Mouse (Mus musculus) embryonic facial prominence, embryonic 14.5 days (tissue): ENCODE data around the gene Taldo1. TPM values are rescaled to one million over a fixed set of nuclear protein-coding genes. Genes with fewer than 3 reads are reported as not detected.

ENCODE experiments used
- ATAC-seq: fragments of 200-750 bp; cut with Nextera tagmentation; 2 replicates; pipeline ENCODE4 v1.8.0; 2017; ENCODE audit warnings: low read depth, moderate number of reproducible peaks, moderate TSS enrichment
- DNase-seq: peaks from one replicate; pipeline ENCODE4 v3.0.0-alpha.2; 2015; ENCODE audit warnings: low spot score
- H3K27ac ChIP-seq: fragments of 300-500 bp; sonication (generic); replicated peaks from 2 replicates; pipeline ENCODE4 v1.5.1; 2014; ENCODE audit warnings: low read depth, mild to moderate bottlenecking, low read length, moderate library complexity
- H3K27me3 ChIP-seq: fragments of 300-500 bp; sonication (generic); replicated peaks from 2 replicates; pipeline ENCODE4 v1.6.1; 2014; ENCODE audit warnings: low read length; ENCODE audit not compliant: control insufficient read depth, insufficient read depth
- H3K36me3 ChIP-seq: fragments of 300-500 bp; sonication (generic); 2 replicates; pipeline ENCODE4 v1.6.1; 2014; ENCODE audit warnings: low read length, mixed read lengths; ENCODE audit not compliant: control insufficient read depth, insufficient read depth
- H3K4me1 ChIP-seq: fragments of 300-500 bp; sonication (generic); 2 replicates; pipeline ENCODE4 v1.6.1; 2014; ENCODE audit warnings: antibody characterized with exemption, low read length; ENCODE audit not compliant: control insufficient read depth, insufficient read depth
- H3K4me2 ChIP-seq: fragments of 300-500 bp; sonication (generic); 2 replicates; pipeline ENCODE4 v1.6.1; 2014; ENCODE audit warnings: low read depth, mild to moderate bottlenecking, low read length, moderate library complexity, mixed read lengths
- H3K4me3 ChIP-seq: fragments of 300-500 bp; sonication (generic); 2 replicates; pipeline ENCODE4 v1.5.1; 2014; ENCODE audit warnings: low read depth, mild to moderate bottlenecking, low read length
- H3K9ac ChIP-seq: fragments of 300-500 bp; sonication (generic); 2 replicates; pipeline ENCODE4 v1.6.1; 2014; ENCODE audit warnings: low read depth, mild to moderate bottlenecking, low read length, moderate library complexity, mixed read lengths
- H3K9me3 ChIP-seq: fragments of 300-500 bp; sonication (generic); 2 replicates; pipeline ENCODE4 v1.6.1; 2016; ENCODE audit warnings: low read length; ENCODE audit not compliant: control insufficient read depth
- WGBS: fragments of 180-500 bp; shearing (Covaris S2); extraction: QIAGEN DNeasy Blood & Tissue Kit; methylation state at CpG from one replicate; pipeline ENCODE4 v1.1.7; 2014; 5-methylcytosine and 5-hydroxymethylcytosine counted together
- polyA plus RNA-seq: library from polyadenylated mRNA; unstranded; fragments of >200 nt; fragmentation: Nextera tagmentation; extraction: Ambion mirVana; gene quantifications from 2 replicates; pipeline ENCODE4 v1.2.1, GENCODE M21; 2014

Gene Taldo1
- polyA plus RNA-seq, 1 experiment from 2014 or later = 248 TPM

GRCm38 (mm10) chr7:141438201-141438968 lies 46.4 kb downstream of the Taldo1 start:
- no peak for DNase-seq
- no peak for ATAC-seq
- Histone ChIP-seq H3K4me3 (no peak overlapping the region), H3K27me3 (no peaks in the 10 kb centered on the region), H3K27ac (no peak overlapping the region), H3K9ac (no peak overlapping the region), H3K36me3 (peaks cover 41% of the 10 kb centered on the region), H3K4me2 (no peak overlapping the region), H3K9me3 (no peaks in the 10 kb centered on the region), H3K4me1 (peaks cover 34% of the 10 kb centered on the region)
- WGBS = 88% methylated on average over 12 of the region's 12 CpGs

GRCm38 (mm10) chr7:141439140-141439679 lies 47.2 kb downstream of the Taldo1 start:
- DNase-seq = no peak
- ATAC-seq = no peak
- no peaks in the 10 kb centered on the region for H3K27me3 ChIP-seq
- 96% methylated on average over 10 of the region's 10 CpGs for WGBS
- H3K4me2 ChIP-seq = no peak overlapping the region
- H3K27ac ChIP-seq = no peak overlapping the region
- H3K4me3 ChIP-seq = no peak overlapping the region
- H3K9me3 ChIP-seq = no peaks in the 10 kb centered on the region
- peaks cover 36% of the 10 kb centered on the region for H3K36me3 ChIP-seq
- peaks cover 33% of the 10 kb centered on the region for H3K4me1 ChIP-seq
- H3K9ac ChIP-seq = no peak overlapping the region

GRCm38 (mm10) chr7:141439811-141440210 lies 47.8 kb downstream of the Taldo1 start:
- H3K4me1 ChIP-seq = peaks cover 32% of the 10 kb centered on the region
- peaks cover 36% of the 10 kb centered on the region for H3K36me3 ChIP-seq
- H3K9me3 ChIP-seq = no peaks in the 10 kb centered on the region
- WGBS = 90% methylated on average over 8 of the region's 11 CpGs
- H3K4me3 ChIP-seq = no peak overlapping the region
- no peak overlapping the region for H3K4me2 ChIP-seq
- no peak overlapping the region for H3K9ac ChIP-seq
- H3K27ac ChIP-seq = no peak overlapping the region
- H3K27me3 ChIP-seq = no peaks in the 10 kb centered on the region
- ATAC-seq (no peak), DNase-seq (no peak)

- Histone ChIP-seq H3K4me3 (no peak overlapping the region), H3K4me2 (no peak overlapping the region), H3K9me3 (no peaks in the 10 kb centered on the region), H3K36me3 (peaks cover 36% of the 10 kb centered on the region), H3K4me1 (peaks cover 28% of the 10 kb centered on the region), H3K27ac (no peak overlapping the region), H3K27me3 (no peaks in the 10 kb centered on the region), H3K9ac (no peak overlapping the region)
- ATAC-seq (no peak), DNase-seq (peak; percentile 61)
- 24% methylated on average over 6 of the region's 6 CpGs for WGBS
Observed at GRCm38 (mm10) chr7:141440613-141441012, 48.6 kb downstream of the Taldo1 start.

GRCm38 (mm10) chr7:141441460-141441859 lies 49.5 kb downstream of the Taldo1 start:
- 0 out of 2 replicates have a peak overlapping the region, but pooled peaks have one; percentile 45 for H3K9ac ChIP-seq
- peaks cover 22% of the 10 kb centered on the region for H3K4me1 ChIP-seq
- H3K27ac ChIP-seq = no peak overlapping the region
- H3K4me3 ChIP-seq = no peak overlapping the region
- H3K9me3 ChIP-seq = no peaks in the 10 kb centered on the region
- DNase-seq (no peak), ATAC-seq (no peak)
- H3K36me3 ChIP-seq = peaks cover 36% of the 10 kb centered on the region
- no peaks in the 10 kb centered on the region for H3K27me3 ChIP-seq
- 88% methylated on average over 9 of the region's 9 CpGs for WGBS
- H3K4me2 ChIP-seq = no peak overlapping the region

GRCm38 (mm10) chr7:141442199-141442598 lies 50.2 kb downstream of the Taldo1 start:
- peaks cover 36% of the 10 kb centered on the region for H3K36me3 ChIP-seq
- no peak overlapping the region for H3K27ac ChIP-seq
- WGBS = 87% methylated on average over 11 of the region's 13 CpGs
- H3K4me3 ChIP-seq = no peak overlapping the region; the same call in 1 of the 2 replicates
- ATAC-seq (no peak), DNase-seq (no peak)
- H3K27me3 ChIP-seq = no peaks in the 10 kb centered on the region
- H3K4me1 ChIP-seq = peaks cover 15% of the 10 kb centered on the region
- H3K4me2 ChIP-seq = peak overlapping the region; percentile 67
- peak overlapping the region; percentile 45 for H3K9ac ChIP-seq
- no peaks in the 10 kb centered on the region for H3K9me3 ChIP-seq

- Histone ChIP-seq H3K4me3 (peak overlapping the region; percentile 40), H3K27ac (0 out of 2 replicates have a peak overlapping the region, but pooled peaks have one; percentile 4), H3K36me3 (peaks cover 35% of the 10 kb centered on the region), H3K27me3 (no peaks in the 10 kb centered on the region), H3K4me2 (peak overlapping the region; percentile 67), H3K9ac (peak overlapping the region; percentile 56), H3K9me3 (no peaks in the 10 kb centered on the region), H3K4me1 (peaks cover 17% of the 10 kb centered on the region)
- 14% methylated on average over 9 of the region's 12 CpGs for WGBS
- DNase-seq (peak; percentile 84), ATAC-seq (peak; percentile 20)
Observed at GRCm38 (mm10) chr7:141443081-141443821, 51.3 kb downstream of the Taldo1 start.

- Histone ChIP-seq H3K9me3 (no peaks in the 10 kb centered on the region), H3K27me3 (no peaks in the 10 kb centered on the region), H3K4me1 (peaks cover 23% of the 10 kb centered on the region), H3K27ac (peak within 1 kb of the TSS; percentile 4; the same call in 1 of the 2 replicates), H3K4me2 (peak within 1 kb of the TSS; percentile 67), H3K36me3 (peaks cover 34% of the 10 kb centered on the region), H3K4me3 (peak within 1 kb of the TSS; percentile 40), H3K9ac (peak within 1 kb of the TSS; percentile 56)
- DNase-seq (peak; percentile 92), ATAC-seq (peak; percentile 63)
- under 1% methylated on average over 22 of the region's 25 CpGs for WGBS
Observed at GRCm38 (mm10) chr7:141443828-141444237, 51.8 kb downstream of the Taldo1 start, which contains the start of gene Pidd1. Gene Pidd1 (minus strand): TSS chr7:141444025.
